Mouse (Mus musculus) liver, embryonic 12.5 days (tissue): ENCODE measurements around the gene Ctnna3. TPM values are rescaled to one million over a fixed set of nuclear protein-coding genes. Genes with fewer than 3 reads are reported as not detected.
"Not testable (repeated sequence)": the region's sequence is repeated elsewhere in the genome, so short reads cannot be mapped to it uniquely, and the experiment has no call there.

Experiments
- ATAC-seq: fragments of 200-750 bp; cut with Nextera tagmentation; 2 replicates; pipeline ENCODE4 v1.8.0; 2017; ENCODE audit warnings: moderate number of reproducible peaks, mild to moderate bottlenecking, moderate library complexity
- H3K27ac ChIP-seq: fragments of 300-500 bp; sonication (generic); 2 replicates; pipeline ENCODE4 v1.5.1; 2016; ENCODE audit warnings: mild to moderate bottlenecking
- H3K27me3 ChIP-seq: fragments of 300-500 bp; sonication (generic); replicated peaks from 2 replicates; pipeline ENCODE4 v1.6.1; 2016; ENCODE audit warnings: mild to moderate bottlenecking, moderate library complexity
- H3K36me3 ChIP-seq: fragments of 300-500 bp; sonication (generic); 2 replicates; pipeline ENCODE4 v1.6.1; 2016; ENCODE audit warnings: mild to moderate bottlenecking, moderate library complexity
- H3K4me1 ChIP-seq: fragments of 300-500 bp; sonication (generic); 2 replicates; pipeline ENCODE4 v1.6.1; 2016
- H3K4me2 ChIP-seq: fragments of 300-500 bp; sonication (generic); 2 replicates; pipeline ENCODE4 v1.6.1; 2016; ENCODE audit warnings: mild to moderate bottlenecking, moderate library complexity
- H3K4me3 ChIP-seq: fragments of 300-500 bp; sonication (generic); 2 replicates; pipeline ENCODE4 v1.5.1; 2016; ENCODE audit warnings: mild to moderate bottlenecking, moderate library complexity
- H3K9ac ChIP-seq: fragments of 300-500 bp; sonication (generic); 2 replicates; pipeline ENCODE4 v1.6.1; 2016; ENCODE audit warnings: mild to moderate bottlenecking, moderate library complexity
- H3K9me3 ChIP-seq: fragments of 300-500 bp; sonication (generic); replicated peaks from 2 replicates; pipeline ENCODE4 v1.6.1; 2016; ENCODE audit warnings: mild to moderate bottlenecking, moderate library complexity
- WGBS: fragments of 180-500 bp; shearing (Covaris S2); methylation state at CpG from one replicate; pipeline ENCODE4 v1.1.7; 2016; ENCODE audit not compliant: insufficient replicate concordance; 5-methylcytosine and 5-hydroxymethylcytosine counted together
- polyA plus RNA-seq: library from polyadenylated mRNA; unstranded; fragments of >200 nt; fragmentation: Nextera tagmentation; extraction: Ambion mirVana; gene quantifications from 2 replicates; pipeline ENCODE4 v1.2.1, GENCODE M21; 2016

Ctnna3 gene
- polyA plus RNA-seq, 1 experiment from 2014 or later: 0.05 TPM

DNA sequence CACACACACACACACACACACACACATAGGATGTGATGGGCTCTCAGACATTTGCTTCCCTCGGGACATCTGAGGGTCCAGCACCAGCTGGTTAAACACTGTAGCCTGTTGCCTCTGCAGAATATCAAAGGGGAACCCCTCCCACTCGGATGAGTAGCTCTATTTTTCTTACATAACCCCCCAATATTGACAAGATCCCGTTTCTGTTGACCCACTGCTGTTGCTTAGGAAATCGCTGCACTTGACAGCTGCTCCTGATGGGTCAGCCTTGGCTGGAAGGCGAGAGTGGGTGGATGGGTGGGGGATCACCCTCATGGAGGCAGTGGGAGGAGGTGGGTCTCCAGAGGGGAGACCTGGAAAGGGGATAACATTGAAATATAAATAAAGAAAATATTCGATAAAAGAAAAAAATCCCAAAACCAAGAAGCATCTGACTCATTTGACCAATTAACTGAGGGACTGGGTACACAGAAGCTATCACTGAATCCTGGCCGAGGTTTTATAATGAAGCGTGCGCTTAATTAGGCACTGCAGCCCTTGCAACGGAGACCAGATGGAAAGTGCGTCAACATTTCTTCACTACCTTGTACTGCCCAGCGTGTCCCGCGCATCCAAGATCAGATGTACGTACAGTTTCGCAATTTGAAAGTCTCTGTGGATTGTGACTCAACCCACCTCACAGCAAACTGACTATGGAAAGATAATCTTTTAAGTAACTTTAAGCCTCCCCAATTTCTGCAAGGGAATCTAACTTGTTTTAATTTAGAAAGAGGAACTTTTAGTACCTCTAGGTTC, 19.5 kb upstream of the Ctnna3 start:
- Histone ChIP-seq H3K4me1 (peaks cover 12% of the 10 kb centered on the region; the same call in 1 of the 2 replicates), H3K27me3 (no peaks in the 10 kb centered on the region), H3K27ac (no peak overlapping the region), H3K4me3 (no peak overlapping the region), H3K9ac (no peak overlapping the region), H3K9me3 (no peaks in the 10 kb centered on the region), H3K36me3 (peaks cover 5% of the 10 kb centered on the region; the same call in 1 of the 2 replicates), H3K4me2 (no peak overlapping the region)
- ATAC-seq: no peak; the same call in 1 of the 2 replicates
- WGBS: 62% methylated on average over 16 of the region's 16 CpGs

DNA sequence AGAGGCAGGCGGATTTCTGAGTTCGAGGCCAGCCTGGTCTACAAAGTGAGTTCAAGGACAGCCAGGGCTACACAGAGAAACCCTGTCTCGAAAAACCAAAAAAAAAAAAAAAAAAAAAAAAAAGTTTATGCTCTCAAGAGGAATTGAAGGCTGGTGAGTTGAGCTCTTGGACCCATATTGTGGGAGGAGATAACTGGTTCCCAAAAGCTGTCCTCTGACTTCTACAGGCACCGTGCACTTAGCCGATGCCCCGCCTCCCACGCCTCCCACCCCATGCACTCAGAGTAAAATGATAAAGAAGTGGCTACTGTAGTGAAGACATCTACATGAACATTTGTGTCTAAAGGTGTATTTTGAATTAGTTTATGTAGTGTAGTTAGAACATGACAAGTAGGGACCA, 18.2 kb upstream of the Ctnna3 start:
- WGBS: 62% methylated on average over 6 of the region's 7 CpGs
- H3K27ac ChIP-seq, H3K36me3 ChIP-seq, H3K9me3 ChIP-seq, H3K4me2 ChIP-seq, H3K9ac ChIP-seq, ATAC-seq, H3K27me3 ChIP-seq, H3K4me3 ChIP-seq: not testable (repeated sequence)
- peaks cover 15% of the 10 kb centered on the region; the same call in 1 of the 2 replicates for H3K4me1 ChIP-seq

DNA sequence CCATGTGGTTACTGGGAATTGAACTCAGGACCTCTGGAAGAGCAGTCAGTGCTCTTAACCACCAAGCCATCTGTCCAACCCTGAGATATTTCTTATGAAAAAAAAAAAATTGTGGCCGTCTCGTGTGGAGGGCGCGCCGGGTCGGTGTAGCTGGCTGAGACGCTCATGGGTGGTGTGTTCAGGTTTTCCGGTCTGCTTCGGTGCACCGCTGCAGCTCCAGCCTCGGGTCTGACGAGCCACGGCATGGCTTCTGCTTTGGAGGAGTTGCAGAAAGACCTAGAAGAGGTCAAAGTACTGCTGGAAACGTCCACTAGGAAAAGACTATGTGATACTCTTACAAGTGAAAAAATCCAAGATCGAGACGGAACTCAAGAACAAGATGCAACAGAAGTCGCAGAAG, 17.1 kb upstream of the Ctnna3 start:
- H3K4me3 ChIP-seq: no peak overlapping the region
- H3K4me1 ChIP-seq: peaks cover 19% of the 10 kb centered on the region; the same call in 1 of the 2 replicates
- H3K36me3 ChIP-seq: no peaks in the 10 kb centered on the region
- H3K27me3 ChIP-seq: peaks cover 4% of the 10 kb centered on the region
- H3K9me3 ChIP-seq: no peaks in the 10 kb centered on the region
- H3K4me2 ChIP-seq: no peak overlapping the region
- WGBS: 77% methylated on average over 17 of the region's 17 CpGs
- no peak overlapping the region for H3K9ac ChIP-seq
- H3K27ac ChIP-seq: no peak overlapping the region
- ATAC-seq: no peak

DNA sequence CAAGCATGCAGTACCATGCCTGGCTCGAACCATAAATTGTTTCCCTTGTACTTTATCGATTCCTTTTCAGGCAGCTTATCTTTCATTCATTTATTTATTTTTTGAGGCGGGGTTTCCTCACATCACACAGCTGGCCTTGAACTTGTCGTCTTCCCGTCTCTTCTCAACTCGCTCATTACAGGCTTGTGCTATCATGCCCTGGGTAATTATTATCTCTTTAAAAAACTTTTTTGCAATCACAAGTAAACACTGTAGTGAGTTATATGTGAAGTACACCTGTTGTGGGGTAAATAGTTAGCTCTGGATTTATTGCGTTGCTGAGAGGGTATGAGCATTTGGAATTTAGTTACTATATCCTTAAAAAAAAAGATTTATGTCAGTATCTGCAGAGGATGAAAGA, 14.6 kb upstream of the Ctnna3 start:
- ATAC-seq: no peak

DNA sequence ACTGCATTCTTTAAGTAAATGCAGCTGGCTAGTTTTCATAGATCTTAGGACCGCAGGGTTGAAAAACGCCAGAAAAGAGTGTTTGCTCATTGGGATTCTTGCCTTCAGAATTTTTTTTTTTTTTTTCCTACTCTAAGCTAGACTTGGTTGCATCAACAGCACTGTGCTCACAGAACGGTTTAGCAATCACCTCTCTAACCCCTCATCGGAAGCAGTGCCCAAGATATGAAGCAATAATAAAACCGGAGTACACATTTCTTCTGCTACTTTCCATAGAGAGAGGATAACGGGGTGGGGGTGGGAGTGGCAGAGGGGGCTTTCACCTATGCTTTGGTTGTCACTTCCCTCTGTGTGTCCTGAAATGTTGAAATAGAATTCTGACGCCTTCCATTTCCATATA, 14.0 kb upstream of the Ctnna3 start:
- Histone ChIP-seq H3K9me3 (no peaks in the 10 kb centered on the region), H3K4me1 (peaks cover 13% of the 10 kb centered on the region; the same call in 1 of the 2 replicates), H3K27me3 (peaks cover 4% of the 10 kb centered on the region), H3K9ac (no peak overlapping the region), H3K4me2 (peak overlapping the region; percentile 27; the same call in 1 of the 2 replicates), H3K36me3 (no peaks in the 10 kb centered on the region), H3K4me3 (no peak overlapping the region), H3K27ac (no peak overlapping the region)
- 36% methylated on average over 7 of the region's 7 CpGs for WGBS
- no peak for ATAC-seq

More for the DNA sequence above, 14.6 kb upstream of the Ctnna3 start:
- Histone ChIP-seq H3K4me3 (no peak overlapping the region), H3K9me3 (no peaks in the 10 kb centered on the region), H3K4me2 (no peak overlapping the region), H3K27me3 (peaks cover 4% of the 10 kb centered on the region), H3K36me3 (no peaks in the 10 kb centered on the region), H3K27ac (no peak overlapping the region), H3K4me1 (peaks cover 13% of the 10 kb centered on the region; the same call in 1 of the 2 replicates), H3K9ac (no peak overlapping the region)
- WGBS: 47% methylated on average over 7 of the region's 7 CpGs

DNA sequence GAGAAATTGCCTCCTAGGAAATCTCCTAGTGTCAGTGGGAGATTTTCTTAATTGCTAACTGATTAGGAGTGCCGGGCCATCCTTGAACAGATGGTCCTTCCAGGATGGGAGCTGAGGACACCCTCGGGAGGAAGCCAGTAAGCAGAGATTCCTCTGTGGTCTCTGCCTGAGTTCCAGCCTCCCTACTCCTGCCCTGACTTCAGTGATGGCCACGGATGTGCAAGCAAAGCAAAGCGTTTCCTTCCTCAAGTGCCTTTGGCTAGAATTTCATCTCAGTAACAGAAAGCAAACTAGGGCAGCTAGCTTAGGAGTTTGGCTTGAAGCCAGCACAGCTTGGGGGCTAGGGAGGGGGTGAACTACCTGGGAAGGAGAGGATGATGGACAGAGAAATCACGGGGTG, 12.8 kb upstream of the Ctnna3 start:
- H3K9ac ChIP-seq: no peak overlapping the region
- no peak overlapping the region for H3K27ac ChIP-seq
- H3K9me3 ChIP-seq: no peaks in the 10 kb centered on the region
- no peak overlapping the region for H3K4me2 ChIP-seq
- H3K4me3 ChIP-seq: no peak overlapping the region
- H3K27me3 ChIP-seq: peaks cover 4% of the 10 kb centered on the region
- ATAC-seq: no peak
- H3K4me1 ChIP-seq: peaks cover 11% of the 10 kb centered on the region; the same call in 1 of the 2 replicates
- WGBS: 33% methylated on average over 5 of the region's 5 CpGs
- H3K36me3 ChIP-seq: no peaks in the 10 kb centered on the region

DNA sequence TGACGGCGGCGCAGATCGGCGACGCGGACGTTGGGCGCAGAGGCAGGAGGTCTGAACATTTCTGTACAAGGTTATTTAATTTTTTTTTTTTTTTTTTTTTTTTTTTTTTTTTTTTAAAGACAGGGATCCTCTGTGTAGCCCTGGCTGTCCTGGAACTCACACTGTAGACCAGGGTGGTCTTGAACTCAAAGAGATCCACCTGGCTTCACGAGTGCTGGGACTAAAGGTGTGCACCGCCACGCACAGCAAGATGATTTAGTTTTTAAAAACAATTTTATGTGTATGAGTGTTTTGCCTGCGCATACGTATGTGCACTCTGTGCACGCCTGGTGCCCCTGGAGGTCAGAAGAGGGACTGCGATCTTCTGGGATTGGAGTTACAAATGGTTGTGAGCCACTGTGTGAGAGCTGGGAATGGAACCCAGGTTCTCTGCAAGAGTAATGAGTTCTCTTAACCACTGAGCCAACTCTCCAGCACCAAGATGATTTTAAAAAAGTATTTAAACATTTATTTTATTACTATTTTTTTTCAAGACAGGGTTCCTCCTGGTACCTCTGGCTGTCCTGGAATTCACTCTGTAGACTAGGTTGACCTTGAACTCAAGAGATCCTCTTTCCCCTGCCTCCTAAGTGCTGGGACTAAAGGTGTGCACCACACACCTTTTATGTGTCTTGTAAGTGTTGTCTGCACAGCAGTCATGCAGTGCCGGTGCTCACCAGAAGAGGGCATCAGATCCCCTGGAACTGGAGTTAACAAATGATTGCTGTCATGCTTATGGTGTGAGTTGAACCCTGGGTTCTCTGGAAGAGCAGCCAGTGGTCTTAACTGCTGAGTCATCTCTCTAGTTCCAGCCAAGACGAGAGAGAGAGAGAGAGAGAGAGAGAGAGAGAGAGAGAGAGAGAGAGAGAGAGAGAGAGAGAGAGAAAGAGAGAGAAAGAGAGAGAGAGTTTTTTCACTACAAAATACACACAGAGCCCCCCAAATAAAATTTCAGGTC, 7.9 kb upstream of the Ctnna3 start, which contains the start of gene Gm7075:
Gene Gm7075 (minus strand): TSS at position 51 of the 997 bp plus-strand sequence.
- Histone ChIP-seq H3K4me3 (no peak within 1 kb of the TSS), H3K9ac (no peak within 1 kb of the TSS), H3K4me2 (no peak within 1 kb of the TSS), H3K27ac (0 out of 2 replicates have a peak within 1 kb of the TSS, but pooled peaks have one; percentile 81), H3K27me3 (peaks cover 2% of the 10 kb centered on the region), H3K36me3 (no peaks in the 10 kb centered on the region), H3K4me1 (peaks cover 27% of the 10 kb centered on the region), H3K9me3 (no peaks in the 10 kb centered on the region)
- WGBS: 79% methylated on average over 18 of the region's 18 CpGs
- no peak for ATAC-seq

DNA sequence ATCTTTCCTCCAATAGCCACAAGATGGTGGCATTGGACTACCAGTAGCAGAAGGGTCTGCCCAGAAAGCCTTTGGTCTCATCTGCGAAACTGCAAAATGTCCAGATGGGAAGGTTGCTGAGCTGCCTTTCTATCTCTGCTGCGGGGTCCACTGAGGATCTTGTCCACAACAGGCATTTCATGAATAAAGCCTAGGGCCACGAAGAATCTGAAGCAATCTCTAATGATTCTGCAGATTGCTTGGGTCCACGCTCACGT, 7.2 kb upstream of the Ctnna3 start:
- H3K4me3 ChIP-seq: no peak overlapping the region
- no peak for ATAC-seq
- no peaks in the 10 kb centered on the region; the same call in 1 of the 2 replicates for H3K27me3 ChIP-seq
- WGBS: 80% methylated on average over 5 of the region's 5 CpGs
- H3K36me3 ChIP-seq: no peaks in the 10 kb centered on the region
- no peaks in the 10 kb centered on the region for H3K9me3 ChIP-seq
- H3K9ac ChIP-seq: no peak overlapping the region
- H3K27ac ChIP-seq: 0 out of 2 replicates have a peak overlapping the region, but pooled peaks have one; percentile 81
- H3K4me1 ChIP-seq: peaks cover 25% of the 10 kb centered on the region
- H3K4me2 ChIP-seq: no peak overlapping the region

DNA sequence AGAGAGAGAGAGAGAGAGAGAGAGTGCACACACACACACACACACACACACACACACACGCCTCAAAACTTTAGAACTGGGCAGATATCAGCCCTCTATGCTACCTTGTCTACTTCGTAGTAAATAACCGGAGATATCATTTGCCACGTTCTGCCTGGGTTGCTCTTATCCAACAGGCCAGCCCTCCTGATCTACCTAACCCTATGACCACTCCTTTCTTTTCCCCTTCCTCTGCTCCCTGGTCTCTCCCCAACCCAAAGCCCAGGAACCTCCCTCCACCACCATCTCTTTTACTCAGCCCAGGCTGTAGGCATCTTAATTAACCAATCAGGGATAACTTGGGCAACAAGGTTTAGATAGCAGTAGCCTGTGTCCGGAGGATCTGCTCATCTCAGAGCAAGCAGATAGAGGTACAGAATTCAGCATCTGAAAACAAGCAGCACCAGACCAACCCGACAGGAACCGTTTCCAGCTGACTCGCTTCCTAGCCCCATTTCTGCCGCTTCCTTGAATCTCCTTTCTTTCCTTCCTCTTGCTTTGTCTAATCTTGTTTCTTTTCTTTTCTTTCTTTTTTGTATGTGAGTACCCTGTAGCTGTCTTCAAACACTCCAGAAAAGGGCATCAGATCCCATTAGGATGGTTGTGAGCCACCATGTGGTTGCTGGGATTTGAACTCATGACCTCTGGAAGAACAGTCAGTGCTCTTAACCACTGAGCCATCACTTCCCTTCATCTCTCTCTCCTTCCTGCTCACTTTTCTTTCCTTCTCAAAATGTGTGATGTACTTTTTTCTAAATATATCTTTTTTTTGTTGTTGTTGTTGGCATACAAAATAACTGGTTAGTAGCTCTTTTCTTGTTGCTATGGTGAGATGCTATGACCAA, 6.1 kb upstream of the Ctnna3 start:
- H3K27ac ChIP-seq: peak overlapping the region; percentile 81
- no peaks in the 10 kb centered on the region; the same call in 1 of the 2 replicates for H3K27me3 ChIP-seq
- H3K36me3 ChIP-seq: no peaks in the 10 kb centered on the region
- H3K4me1 ChIP-seq: peaks cover 33% of the 10 kb centered on the region
- peak overlapping the region; percentile 29; the same call in 1 of the 2 replicates for H3K9ac ChIP-seq
- peak; percentile 88 for ATAC-seq
- no peak overlapping the region for H3K4me3 ChIP-seq
- H3K4me2 ChIP-seq: peak overlapping the region; percentile 38
- H3K9me3 ChIP-seq: no peaks in the 10 kb centered on the region
- WGBS: 37% methylated on average over 9 of the region's 9 CpGs

DNA sequence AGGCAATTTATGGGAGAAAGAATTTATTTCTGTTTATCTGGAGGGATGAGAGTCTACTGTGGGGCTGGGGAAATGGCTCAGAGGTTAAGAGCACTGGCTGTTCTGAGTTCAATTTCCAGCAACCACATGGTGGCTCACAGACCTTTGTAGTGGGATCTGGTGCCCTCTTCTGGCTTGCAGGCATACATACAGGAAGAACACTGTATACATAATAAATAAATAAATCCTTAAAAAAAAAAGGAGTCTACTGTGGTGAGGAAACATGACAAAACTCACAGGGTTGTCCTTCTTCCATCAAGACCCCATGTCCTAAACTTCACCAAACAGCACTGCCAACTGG, 5.5 kb upstream of the Ctnna3 start:
- Histone ChIP-seq H3K4me3 (no peak overlapping the region), H3K36me3 (no peaks in the 10 kb centered on the region), H3K27me3 (no peaks in the 10 kb centered on the region; the same call in 1 of the 2 replicates), H3K27ac (peak overlapping the region; percentile 81), H3K4me2 (no peak overlapping the region), H3K9me3 (no peaks in the 10 kb centered on the region), H3K4me1 (peaks cover 33% of the 10 kb centered on the region), H3K9ac (no peak overlapping the region)
- no peak for ATAC-seq

DNA sequence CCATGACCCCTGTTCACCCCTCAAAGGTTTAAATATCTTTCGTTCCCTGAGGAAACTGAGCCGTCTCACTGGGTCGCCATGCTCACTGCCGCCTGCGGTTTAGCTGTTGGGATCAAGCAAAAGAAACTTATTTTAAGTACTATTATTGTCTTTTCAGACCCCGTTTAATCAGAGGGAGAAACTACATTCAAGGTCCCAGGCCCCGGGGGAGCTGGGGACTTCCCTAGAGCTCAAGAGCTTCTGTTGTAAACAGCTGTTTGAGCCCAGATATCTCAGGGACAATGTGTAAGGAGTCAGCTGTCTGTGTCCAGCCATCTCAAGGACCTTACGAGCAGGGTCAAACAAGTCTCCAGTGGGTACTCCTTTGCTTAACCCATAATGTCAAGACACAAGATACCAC, 2.8 kb upstream of the Ctnna3 start:
- no peaks in the 10 kb centered on the region for H3K36me3 ChIP-seq
- H3K4me2 ChIP-seq: no peak overlapping the region
- no peaks in the 10 kb centered on the region for H3K9me3 ChIP-seq
- peaks cover 43% of the 10 kb centered on the region for H3K4me1 ChIP-seq
- no peak overlapping the region for H3K9ac ChIP-seq
- H3K27me3 ChIP-seq: no peaks in the 10 kb centered on the region
- 75% methylated on average over 8 of the region's 8 CpGs for WGBS
- H3K4me3 ChIP-seq: no peak overlapping the region
- ATAC-seq: no peak
- no peak overlapping the region for H3K27ac ChIP-seq
